Mouse (Mus musculus) ES-E14 (cell line): ENCODE results near the gene Rpgrip1l.

ENCODE experiments used
- CHD2 ChIP-seq: IDR thresholded peaks from 2 replicates; pipeline ENCODE4 v1.6.1; 2014; ENCODE audit warnings: mild to moderate bottlenecking, low read depth, low read length, inconsistent platforms
- HCFC1 ChIP-seq: IDR thresholded peaks from 2 replicates; pipeline ENCODE4 v1.6.1; 2012; ENCODE audit warnings: low read length, inconsistent platforms, borderline replicate concordance; ENCODE audit not compliant: insufficient read depth
- MAFK ChIP-seq: IDR thresholded peaks from 2 replicates; pipeline ENCODE4 v1.6.1; 2014; ENCODE audit warnings: mild to moderate bottlenecking, low read depth, low read length, inconsistent platforms; ENCODE audit not compliant: insufficient read depth
- ZC3H11A ChIP-seq: IDR thresholded peaks from 2 replicates; pipeline ENCODE4 v1.6.1; 2012; ENCODE audit warnings: low read depth, mild to moderate bottlenecking, inconsistent platforms, low read length, borderline replicate concordance
- ZNF384 ChIP-seq: IDR thresholded peaks from 2 replicates; pipeline ENCODE4 v1.6.1; 2012; ENCODE audit warnings: low read depth, low read length, inconsistent platforms

DNA sequence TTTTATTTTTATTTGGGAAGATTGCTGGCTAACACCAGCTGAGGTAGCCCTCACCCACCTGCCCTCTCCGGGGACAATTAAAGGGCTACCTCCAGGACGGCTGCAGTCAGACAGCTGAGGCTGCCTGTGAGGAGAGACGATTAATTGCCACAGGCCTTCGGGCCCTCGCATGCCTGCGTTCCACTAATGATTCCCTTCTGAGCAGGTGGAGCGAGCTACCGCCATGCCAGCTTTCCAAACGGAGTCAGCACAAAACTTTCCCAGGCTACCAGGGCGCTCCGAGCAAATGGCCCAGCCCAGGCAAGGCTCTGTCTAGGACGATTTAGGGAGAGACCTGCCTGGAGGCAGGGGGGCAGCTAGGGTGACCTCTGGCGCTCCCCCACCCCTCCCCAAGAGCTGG is 141.5 kb downstream of the Rpgrip1l start:
- TF ChIP-seq CHD2, result no peak
- TF ChIP-seq MAFK, result no peak
- no peak for TF ChIP-seq HCFC1
- no peak for TF ChIP-seq ZC3H11A
- TF ChIP-seq ZNF384, result no peak
